Mouse (Mus musculus) B cell, adult 67 days (primary cell): ENCODE measurements around the gene Snn. TPM values are rescaled to one million over a fixed set of nuclear protein-coding genes. Genes with fewer than 3 reads are reported as not detected.

Experiments used
- total RNA-seq, 2 experiments: library from RNA; stranded (reverse); gene quantifications; 4 replicates each; pipeline ENCODE4 v1.2.4; 2023

The Snn gene
- total RNA-seq: 100 to 1,000 TPM; 224 to 303 TPM

GRCm38 (mm10) chr16:11060645-11061044 is at the start of gene Snn:
Gene Snn, plus strand, starts transcription at chr16:11060945.

GRCm38 (mm10) chr16:11066029-11066832 is 5.5 kb downstream of the Snn start, which contains the start of gene Litaf:
Gene Litaf, minus strand, starts transcription at chr16:11066157.

Other genes starting within 250 kb of the Snn start
- gene Gm11172, start 248.0 kb upstream of the Snn start, total RNA-seq: not detected
- 1 to 10 TPM in 1 of 2 experiments, under 1 TPM in 1; 0.80 to 1.1 TPM for gene Rmi2, start 225.9 kb upstream of the Snn start, total RNA-seq
- gene Litaf, start 5.2 kb downstream of the Snn start, total RNA-seq: 10 to 100 TPM; 18.4 to 23.3 TPM
- gene Txndc11, start 73.7 kb downstream of the Snn start, total RNA-seq: 10 to 100 TPM; 76.3 to 78.9 TPM
- 100 to 1,000 TPM; 318 to 393 TPM for gene Zc3h7a, start 115.4 kb downstream of the Snn start, total RNA-seq
- gene Rsl1d1, start 142.4 kb downstream of the Snn start, total RNA-seq: 10 to 100 TPM; 84.7 to 86.1 TPM
- 10 to 100 TPM; 77.8 to 79.7 TPM for gene Gspt1, start 193.4 kb downstream of the Snn start, total RNA-seq